Mouse (Mus musculus) lung, postnatal 0 days (tissue): ENCODE measurements at regions not wholly inside any gene's neighbourhood (a gene's known extent, or its start where the extent isn't known, plus 50 kb on each side); places are given as distances from the start of the nearest gene placed in this dataset.

Source experiments
- CTCF ChIP-seq: IDR thresholded peaks from 2 replicates; pipeline ENCODE4 v1.5.1; 2016; ENCODE audit warnings: antibody characterized with exemption, mild to moderate bottlenecking
- EP300 ChIP-seq: IDR thresholded peaks from 2 replicates; pipeline ENCODE4 v1.6.1; 2016; ENCODE audit warnings: antibody characterized with exemption, mild to moderate bottlenecking, control low read depth

- TF ChIP-seq CTCF, result no peak
- TF ChIP-seq EP300, result no peak
These were observed 112.7 kb upstream of the Arid1b start for GRCm38 (mm10) chr17:4881473-4881872.
